Mouse (Mus musculus) testis, adult 2 months (tissue): ENCODE results near the gene Hectd4.

Source experiments
- CTCF ChIP-seq: fragments of 200-500 bp; IDR thresholded peaks from 2 replicates; pipeline ENCODE4 v1.5.1; 2012; ENCODE audit warnings: low read depth, mild to moderate bottlenecking, inconsistent platforms, low read length, moderate library complexity; ENCODE audit not compliant: control insufficient read depth, insufficient read depth, insufficient replicate concordance
- POLR2A ChIP-seq: fragments of 200-500 bp; IDR thresholded peaks from 2 replicates; pipeline ENCODE4 v1.6.1; 2012; ENCODE audit warnings: low read depth, mild to moderate bottlenecking, inconsistent platforms, low read length, moderate library complexity; ENCODE audit not compliant: control insufficient read depth

GRCm38 (mm10) chr5:121342490-121342889 is 122.5 kb downstream of the Hectd4 start:
- TF ChIP-seq CTCF (no peak), POLR2A (no peak)
